Mouse (Mus musculus) spleen, adult 18-20 months (tissue): ENCODE results near the gene Tbx15.

ENCODE experiments used
- DNase-seq, 2 experiments: peaks; one replicate each; pipeline ENCODE4 v3.0.0; 2022; ENCODE audit warnings: mixed read lengths in 2 of 2

Gene Tbx15

GRCm38 (mm10) chr3:99240213-99240720 lies at the start of gene Tbx15:
TSS of gene Tbx15 (plus strand) at chr3:99240381.
- DNase-seq, result no peak

- DNase-seq, result no peak
Measured at GRCm38 (mm10) chr3:99193576-99193975, 46.6 kb upstream of the Tbx15 start.

GRCm38 (mm10) chr3:99203331-99203730 lies 36.9 kb upstream of the Tbx15 start:
- DNase-seq, result no peak

- DNase-seq, result no peak
Measured at GRCm38 (mm10) chr3:99208416-99208815, 31.8 kb upstream of the Tbx15 start.

GRCm38 (mm10) chr3:99211105-99211698 lies 29.0 kb upstream of the Tbx15 start:
- no peak for DNase-seq

GRCm38 (mm10) chr3:99227807-99228206 lies 12.4 kb upstream of the Tbx15 start:
- DNase-seq, result no peak

GRCm38 (mm10) chr3:99233393-99234318 lies 6.5 kb upstream of the Tbx15 start:
- DNase-seq, result peak in 1 of 2 experiments; percentile 51

GRCm38 (mm10) chr3:99234319-99234869 lies 5.8 kb upstream of the Tbx15 start:
- no peak for DNase-seq

GRCm38 (mm10) chr3:99235116-99235803 lies 4.9 kb upstream of the Tbx15 start:
- DNase-seq, result no peak

- no peak for DNase-seq
Measured at GRCm38 (mm10) chr3:99235804-99236755, 4.1 kb upstream of the Tbx15 start.

- no peak for DNase-seq
Measured at GRCm38 (mm10) chr3:99238691-99239090, 1.5 kb upstream of the Tbx15 start.

GRCm38 (mm10) chr3:99239301-99240045 lies 708 bp upstream of the Tbx15 start:
- DNase-seq, result no peak

GRCm38 (mm10) chr3:99240811-99241738 lies 894 bp downstream of the Tbx15 start:
- no peak for DNase-seq

GRCm38 (mm10) chr3:99242481-99242880 lies 2.3 kb downstream of the Tbx15 start:
- no peak for DNase-seq

- no peak for DNase-seq
Measured at GRCm38 (mm10) chr3:99245341-99245740, 5.2 kb downstream of the Tbx15 start.

GRCm38 (mm10) chr3:99246629-99247028 lies 6.4 kb downstream of the Tbx15 start:
- no peak for DNase-seq

GRCm38 (mm10) chr3:99247586-99247985 lies 7.4 kb downstream of the Tbx15 start:
- DNase-seq, result no peak

GRCm38 (mm10) chr3:99247996-99248801 lies 8.0 kb downstream of the Tbx15 start:
- DNase-seq, result no peak
